In genomic region chr19:4810309-4810708, GRCm38 (mm10) we compare ENCODE assay signal across 7 mouse cellular contexts. TPM values are rescaled to one million over a fixed set of nuclear protein-coding genes. Genes with fewer than 3 reads are reported as not detected.
DNase-seq lines count a peak whose midpoint lies in the region; ATAC-seq and TF ChIP-seq lines count a peak whose summit lies in the region.

No protein-coding gene starts in this region.

- peak overlapping the region; percentile 73 for H3K4me2 ChIP-seq in lung, embryonic 15.5 days
- H3K4me2 ChIP-seq in embryonic facial prominence, embryonic 13.5 days: peak overlapping the region; percentile 75

- under 1% methylated on average over 14 of the region's 14 CpGs for WGBS in lung, embryonic 15.5 days
- under 1% methylated on average over 14 of the region's 14 CpGs for WGBS in embryonic facial prominence, embryonic 13.5 days
- WGBS in limb, embryonic 10.5 days: under 1% methylated on average over 14 of the region's 14 CpGs
- WGBS in small intestine, adult 2 months: under 1% methylated on average over 14 of the region's 14 CpGs

- H3K9ac ChIP-seq in lung, embryonic 15.5 days: peak overlapping the region; percentile 73
- peak overlapping the region; percentile 91 for H3K9ac ChIP-seq in embryonic facial prominence, embryonic 13.5 days

- no peaks in the 10 kb centered on the region for H3K9me3 ChIP-seq in lung, embryonic 15.5 days
- no peaks in the 10 kb centered on the region for H3K9me3 ChIP-seq in embryonic facial prominence, embryonic 13.5 days
- no peaks in the 10 kb centered on the region for H3K9me3 ChIP-seq in limb, embryonic 10.5 days (replicated peaks)

- no peak for ATAC-seq in lung, embryonic 15.5 days (ENCODE audit: borderline replicate concordance, extremely low read depth, low FRiP score, low TSS enrichment)
- ATAC-seq in embryonic facial prominence, embryonic 13.5 days (ENCODE audit: insufficient number of reproducible peaks, insufficient read depth, low FRiP score, low TSS enrichment, low read depth): no peak

- H3K27ac ChIP-seq in lung, embryonic 15.5 days: peak overlapping the region; percentile 96
- peak overlapping the region; percentile 96 for H3K27ac ChIP-seq in embryonic facial prominence, embryonic 13.5 days
- H3K27ac ChIP-seq in limb, embryonic 10.5 days: peak overlapping the region; percentile 92
- H3K27ac ChIP-seq in small intestine, adult 2 months (ENCODE audit: insufficient read depth, low read depth, low read length): no peak overlapping the region

- TF ChIP-seq POLR2A in small intestine, adult 2 months (IDR thresholded peaks at IDR 0.05; ENCODE audit: low read depth, low read length): no peak

- H3K4me1 ChIP-seq in lung, embryonic 15.5 days: peaks cover 19% of the 10 kb centered on the region
- H3K4me1 ChIP-seq in embryonic facial prominence, embryonic 13.5 days: peaks cover 26% of the 10 kb centered on the region
- peaks cover 20% of the 10 kb centered on the region for H3K4me1 ChIP-seq in limb, embryonic 10.5 days
- peaks cover 8% of the 10 kb centered on the region; the same call in 1 of the 2 replicates for H3K4me1 ChIP-seq in small intestine, adult 2 months (ENCODE audit: control insufficient read depth, insufficient read depth, insufficient read length, low read length)

- no peaks in the 10 kb centered on the region for H3K27me3 ChIP-seq in lung, embryonic 15.5 days
- H3K27me3 ChIP-seq in embryonic facial prominence, embryonic 13.5 days: no peaks in the 10 kb centered on the region
- H3K27me3 ChIP-seq in limb, embryonic 10.5 days (ENCODE audit: low read depth, poor library complexity, severe bottlenecking): no peaks in the 10 kb centered on the region
- H3K27me3 ChIP-seq in small intestine, adult 2 months (ENCODE audit: control insufficient read depth, insufficient read depth, low read length): no peaks in the 10 kb centered on the region

- peak overlapping the region; percentile 72 for H3K4me3 ChIP-seq in lung, embryonic 15.5 days
- peak overlapping the region; percentile 84 for H3K4me3 ChIP-seq in embryonic facial prominence, embryonic 13.5 days
- peak overlapping the region; percentile 91 for H3K4me3 ChIP-seq in limb, embryonic 10.5 days
- H3K4me3 ChIP-seq in small intestine, adult 2 months (ENCODE audit: low read depth, low read length): peak overlapping the region; percentile 78

- TF ChIP-seq CTCF in small intestine, adult 2 months (IDR thresholded peaks at IDR 0.05; ENCODE audit: extremely low read depth, insufficient read length, insufficient replicate concordance, low read depth, low read length): no peak

- H3K36me3 ChIP-seq in lung, embryonic 15.5 days: no peaks in the 10 kb centered on the region; the same call in 1 of the 2 replicates
- H3K36me3 ChIP-seq in embryonic facial prominence, embryonic 13.5 days: 0 out of 2 replicates have a peak, but pooled peaks cover 4% of the 10 kb centered on the region
- peaks cover 11% of the 10 kb centered on the region for H3K36me3 ChIP-seq in limb, embryonic 10.5 days
- H3K36me3 ChIP-seq in small intestine, adult 2 months (ENCODE audit: control insufficient read depth, insufficient read depth, low read length): no peaks in the 10 kb centered on the region

- DNase-seq in lung, postnatal 4 days: no peak
- no peak for DNase-seq in limb, embryonic 10.5 days (ENCODE audit: low spot score)
- no peak for DNase-seq in retina, postnatal 1 day
- no peak for DNase-seq in spleen, adult 18-20 months

RNA-seq across cellular contexts. Expression of gene Gm21992, which starts 1.1 kb away (rescaled TPM):
- 21.3 and 32.8 TPM in 2 replicates for polyA plus RNA-seq in lung, embryonic 15.5 days (2015; fragmentation: Nextera tagmentation; extraction: Ambion mirVana)
- 42.5 and 51.4 TPM in 2 replicates for polyA plus RNA-seq in embryonic facial prominence, embryonic 13.5 days (2015; fragmentation: Nextera tagmentation; extraction: Ambion mirVana)
- 32.7 and 33.8 TPM in 2 replicates for polyA plus RNA-seq in limb, embryonic 10.5 days (2016; fragmentation: Nextera tagmentation; extraction: Ambion mirVana)
- polyA plus RNA-seq in small intestine, adult 2 months (2012; rRNA removed): 10.0 and 19.1 TPM in 2 replicates

RNA-seq across cellular contexts. Expression of gene Rbm14, which starts 1.1 kb away (rescaled TPM):
- 91.3 and 95.3 TPM in 2 replicates for polyA plus RNA-seq in lung, embryonic 15.5 days (2015; fragmentation: Nextera tagmentation; extraction: Ambion mirVana)
- 84.7 and 87.6 TPM in 2 replicates for polyA plus RNA-seq in embryonic facial prominence, embryonic 13.5 days (2015; fragmentation: Nextera tagmentation; extraction: Ambion mirVana)
- 134 TPM in 2 replicates for polyA plus RNA-seq in limb, embryonic 10.5 days (2016; fragmentation: Nextera tagmentation; extraction: Ambion mirVana)
- 38.2 and 65.3 TPM in 2 replicates for polyA plus RNA-seq in small intestine, adult 2 months (2012; rRNA removed)

RNA-seq across cellular contexts. Expression of gene Rbm4, which starts 16.6 kb away (rescaled TPM):
- 57.6 and 64.1 TPM in 2 replicates for polyA plus RNA-seq in lung, embryonic 15.5 days (2015; fragmentation: Nextera tagmentation; extraction: Ambion mirVana)
- 82.5 and 98.2 TPM in 2 replicates for polyA plus RNA-seq in embryonic facial prominence, embryonic 13.5 days (2015; fragmentation: Nextera tagmentation; extraction: Ambion mirVana)
- 91.5 and 108 TPM in 2 replicates for polyA plus RNA-seq in limb, embryonic 10.5 days (2016; fragmentation: Nextera tagmentation; extraction: Ambion mirVana)
- 27.1 and 33.5 TPM in 2 replicates for polyA plus RNA-seq in small intestine, adult 2 months (2012; rRNA removed)

RNA-seq across cellular contexts. Expression of gene Ccs, which starts 28.8 kb away (rescaled TPM):
- 51.2 and 53.3 TPM in 2 replicates for polyA plus RNA-seq in lung, embryonic 15.5 days (2015; fragmentation: Nextera tagmentation; extraction: Ambion mirVana)
- 60.9 and 64.3 TPM in 2 replicates for polyA plus RNA-seq in embryonic facial prominence, embryonic 13.5 days (2015; fragmentation: Nextera tagmentation; extraction: Ambion mirVana)
- polyA plus RNA-seq in limb, embryonic 10.5 days (2016; fragmentation: Nextera tagmentation; extraction: Ambion mirVana): 48.9 and 55.3 TPM in 2 replicates
- 24.8 and 41.9 TPM in 2 replicates for polyA plus RNA-seq in small intestine, adult 2 months (2012; rRNA removed)

RNA-seq across cellular contexts. Expression of gene Ccdc87, which starts 28.9 kb away (rescaled TPM):
- 0.20 and 0.33 TPM in 2 replicates for polyA plus RNA-seq in lung, embryonic 15.5 days (2015; fragmentation: Nextera tagmentation; extraction: Ambion mirVana)
- polyA plus RNA-seq in embryonic facial prominence, embryonic 13.5 days (2015; fragmentation: Nextera tagmentation; extraction: Ambion mirVana): 0.06 and 0.26 TPM in 2 replicates
- polyA plus RNA-seq in limb, embryonic 10.5 days (2016; fragmentation: Nextera tagmentation; extraction: Ambion mirVana): not detected in 2 replicates
- 0.09 and 0.11 TPM in 2 replicates for polyA plus RNA-seq in small intestine, adult 2 months (2012; rRNA removed)
